Mouse (Mus musculus) midbrain, embryonic 11.5 days (tissue): Measurements from ENCODE around the gene Duox2. TPM values are rescaled to one million over a fixed set of nuclear protein-coding genes. Genes with fewer than 3 reads are reported as not detected.

Experiments
- ATAC-seq: fragments of 200-750 bp; cut with Nextera tagmentation; 2 replicates; pipeline ENCODE4 v1.8.0; 2017; ENCODE audit warnings: moderate TSS enrichment, moderate library complexity; ENCODE audit not compliant: low FRiP score
- DNase-seq: peaks from one replicate; pipeline ENCODE4 v3.0.0; 2015; ENCODE audit warnings: low spot score; ENCODE audit errors: missing footprints
- H3K27ac ChIP-seq: fragments of 300-500 bp; sonication (generic); 2 replicates; pipeline ENCODE4 v1.5.1; 2014; ENCODE audit warnings: low read depth, low read length
- H3K27me3 ChIP-seq: fragments of 300-500 bp; sonication (generic); 2 replicates; pipeline ENCODE4 v1.6.1; 2014; ENCODE audit warnings: mild to moderate bottlenecking, low read length, moderate library complexity, mixed read lengths; ENCODE audit not compliant: control insufficient read depth, insufficient read depth
- H3K36me3 ChIP-seq: fragments of 300-500 bp; sonication (generic); 2 replicates; pipeline ENCODE4 v1.6.1; 2014; ENCODE audit warnings: mild to moderate bottlenecking, low read length, moderate library complexity, mixed read lengths; ENCODE audit not compliant: control insufficient read depth, insufficient read depth
- H3K4me1 ChIP-seq: fragments of 300-500 bp; sonication (generic); 2 replicates; pipeline ENCODE4 v1.6.1; 2014; ENCODE audit warnings: low read length; ENCODE audit not compliant: control insufficient read depth, insufficient read depth
- H3K4me2 ChIP-seq: fragments of 300-500 bp; sonication (generic); 2 replicates; pipeline ENCODE4 v1.6.1; 2014; ENCODE audit warnings: mild to moderate bottlenecking, moderate library complexity
- H3K4me3 ChIP-seq: fragments of 300-500 bp; sonication (generic); 2 replicates; pipeline ENCODE4 v1.5.1; 2014; ENCODE audit warnings: low read depth, low read length
- H3K9ac ChIP-seq: fragments of 300-500 bp; sonication (generic); 2 replicates; pipeline ENCODE4 v1.6.1; 2014; ENCODE audit warnings: low read length
- H3K9me3 ChIP-seq: fragments of 300-500 bp; sonication (generic); 2 replicates; pipeline ENCODE4 v1.6.1; 2016; ENCODE audit warnings: low read length; ENCODE audit not compliant: control insufficient read depth
- WGBS: fragments of 180-500 bp; shearing (Covaris S2); extraction: QIAGEN DNeasy Blood & Tissue Kit; methylation state at CpG from one replicate; pipeline ENCODE4 v1.1.7; 2014; 5-methylcytosine and 5-hydroxymethylcytosine counted together
- polyA plus RNA-seq: library from polyadenylated mRNA; unstranded; fragments of >200 nt; fragmentation: Nextera tagmentation; extraction: Ambion mirVana; gene quantifications from 2 replicates; pipeline ENCODE4 v1.2.1, GENCODE M21; 2014

Gene Duox2
- polyA plus RNA-seq, 1 experiment from 2014 or later: 0.03 TPM

DNA sequence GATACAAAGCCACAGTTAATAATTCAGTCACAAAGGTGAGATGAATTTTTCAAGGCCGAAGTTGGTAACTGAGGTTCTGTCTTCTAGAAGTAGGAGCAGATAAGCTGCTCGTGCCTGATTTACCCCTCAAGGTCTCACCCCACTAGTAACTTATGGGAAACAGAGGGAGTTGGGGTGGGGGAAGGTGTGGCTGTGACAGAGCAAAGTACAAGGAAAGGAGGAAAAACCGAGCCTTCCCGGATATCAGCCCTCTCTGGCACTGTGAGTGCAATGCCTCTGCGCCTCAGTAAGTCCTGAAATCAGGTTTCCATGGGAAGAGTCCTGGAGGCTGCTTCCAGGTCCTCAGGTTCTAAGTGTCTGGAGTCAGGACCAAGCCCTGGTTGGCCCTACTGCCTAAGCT, 37.5 kb downstream of the Duox2 start:
- no peaks in the 10 kb centered on the region for H3K27me3 ChIP-seq
- peaks cover 7% of the 10 kb centered on the region for H3K4me1 ChIP-seq
- DNase-seq (no peak), ATAC-seq (no peak)
- no peak overlapping the region for H3K27ac ChIP-seq
- no peak overlapping the region for H3K4me2 ChIP-seq
- H3K9me3 ChIP-seq: no peaks in the 10 kb centered on the region
- H3K9ac ChIP-seq: no peak overlapping the region
- H3K4me3 ChIP-seq: no peak overlapping the region
- H3K36me3 ChIP-seq: no peaks in the 10 kb centered on the region
- WGBS: 84% methylated on average over 5 of the region's 5 CpGs

DNA sequence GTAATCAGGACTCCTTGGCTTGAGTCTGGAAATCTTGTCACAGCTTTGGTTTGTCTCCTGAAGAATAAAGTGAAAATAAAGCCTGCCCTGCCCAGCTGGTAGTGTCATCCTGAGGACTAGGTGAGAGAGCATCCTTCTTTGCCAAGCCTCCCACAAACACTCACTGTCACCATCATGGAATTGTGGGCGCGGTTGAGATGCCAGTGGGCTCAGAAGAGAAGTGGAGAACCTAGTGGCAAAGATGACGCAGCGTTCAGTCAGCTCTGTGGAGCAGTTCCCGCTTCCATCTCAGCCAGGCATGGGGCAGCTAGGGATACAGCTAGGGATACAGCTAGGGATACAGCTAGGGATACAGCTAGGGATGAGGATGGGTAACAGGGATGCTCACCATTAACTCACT, 42.3 kb downstream of the Duox2 start:
- DNase-seq: no peak
- Histone ChIP-seq H3K27me3 (no peaks in the 10 kb centered on the region), H3K36me3 (no peaks in the 10 kb centered on the region), H3K4me1 (no peaks in the 10 kb centered on the region), H3K9me3 (no peaks in the 10 kb centered on the region), H3K4me2 (no peak overlapping the region), H3K4me3 (no peak overlapping the region), H3K9ac (no peak overlapping the region), H3K27ac (no peak overlapping the region)
- WGBS: 98% methylated on average over 5 of the region's 5 CpGs
- ATAC-seq: no peak

DNA sequence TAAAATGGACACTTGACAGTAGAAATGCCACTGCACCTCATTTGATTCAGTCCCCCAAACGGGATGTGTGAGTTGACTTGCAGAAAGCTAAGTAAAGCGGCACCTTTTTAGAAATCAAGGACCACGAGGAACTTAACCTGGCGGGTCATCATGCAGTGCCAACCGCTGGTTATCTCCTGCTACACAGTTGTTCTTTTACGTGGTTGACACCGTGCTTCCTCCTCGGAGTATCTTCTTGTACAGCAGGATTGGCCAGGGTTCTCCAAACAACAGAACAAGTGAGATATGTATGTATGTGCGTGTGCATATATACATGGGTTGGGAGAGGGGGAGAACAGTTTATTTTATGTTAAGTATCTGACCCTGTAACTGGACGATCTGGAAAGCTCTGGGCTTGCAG, 50.5 kb downstream of the Duox2 start:
- 87% methylated on average over 10 of the region's 10 CpGs for WGBS
- H3K27ac ChIP-seq: no peak overlapping the region

DNA sequence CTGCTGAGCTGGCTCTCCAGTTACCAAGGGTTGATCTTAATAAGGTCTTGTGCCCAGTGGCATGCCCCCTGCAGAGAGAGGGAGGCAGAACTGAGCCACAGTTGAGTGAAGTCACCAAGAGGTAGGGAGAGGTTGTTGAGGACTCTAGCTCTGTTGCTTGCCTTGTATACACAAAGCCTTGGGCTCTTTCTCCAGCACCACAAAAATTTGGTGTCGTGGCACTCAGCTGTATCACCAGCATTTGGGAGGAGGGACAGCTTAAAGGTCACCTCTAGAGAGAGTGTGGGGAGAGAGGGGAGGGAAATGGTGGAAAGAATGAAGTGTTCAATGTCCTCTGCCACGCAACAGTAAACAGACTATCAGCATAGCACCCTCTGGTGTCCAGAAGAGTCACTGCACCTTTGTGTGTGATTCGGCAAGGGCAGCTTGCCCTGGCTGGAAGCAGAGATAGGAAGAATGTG, 54.5 kb downstream of the Duox2 start:
- DNase-seq (peak; percentile 94), ATAC-seq (peak; percentile 83)
- Histone ChIP-seq H3K27me3 (no peaks in the 10 kb centered on the region), H3K9me3 (no peaks in the 10 kb centered on the region), H3K27ac (no peak overlapping the region), H3K4me3 (no peak overlapping the region), H3K36me3 (no peaks in the 10 kb centered on the region), H3K4me1 (no peaks in the 10 kb centered on the region), H3K9ac (no peak overlapping the region), H3K4me2 (no peak overlapping the region)
- WGBS: 4% methylated on average over 3 of the region's 3 CpGs

More for the DNA sequence above, 50.5 kb downstream of the Duox2 start:
- no peaks in the 10 kb centered on the region for H3K36me3 ChIP-seq
- H3K9ac ChIP-seq: no peak overlapping the region
- no peak for ATAC-seq
- no peak for DNase-seq
- no peaks in the 10 kb centered on the region for H3K9me3 ChIP-seq
- no peaks in the 10 kb centered on the region for H3K27me3 ChIP-seq
- H3K4me1 ChIP-seq: no peaks in the 10 kb centered on the region
- H3K4me3 ChIP-seq: no peak overlapping the region
- no peak overlapping the region for H3K4me2 ChIP-seq

DNA sequence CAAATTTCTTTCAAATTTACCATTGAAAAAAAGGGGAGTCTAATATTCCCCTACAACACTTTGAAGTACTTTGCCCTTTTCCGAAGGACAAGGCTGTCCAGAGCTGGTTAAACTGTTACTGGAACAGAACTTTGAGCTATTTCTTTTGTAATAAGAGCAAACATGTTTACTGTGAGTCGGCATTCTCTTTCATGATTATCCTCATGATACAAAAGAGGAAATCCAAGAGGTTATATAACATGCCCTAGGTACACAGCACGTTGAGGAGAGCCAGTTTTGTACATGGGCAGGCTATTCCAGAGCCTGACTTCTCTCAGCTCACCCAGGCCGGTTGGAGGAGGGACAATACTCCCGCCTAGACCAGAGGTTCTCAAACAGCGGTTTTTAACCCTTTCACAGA, 56.3 kb downstream of the Duox2 start:
- DNase-seq (no peak), ATAC-seq (no peak)
- no peak overlapping the region for H3K4me2 ChIP-seq
- H3K27ac ChIP-seq: no peak overlapping the region
- H3K9me3 ChIP-seq: no peaks in the 10 kb centered on the region
- no peaks in the 10 kb centered on the region for H3K36me3 ChIP-seq
- no peaks in the 10 kb centered on the region for H3K4me1 ChIP-seq
- H3K4me3 ChIP-seq: no peak overlapping the region
- no peak overlapping the region for H3K9ac ChIP-seq
- WGBS: 75% methylated on average over 6 of the region's 6 CpGs
- H3K27me3 ChIP-seq: no peaks in the 10 kb centered on the region; the same call in 1 of the 2 replicates

DNA sequence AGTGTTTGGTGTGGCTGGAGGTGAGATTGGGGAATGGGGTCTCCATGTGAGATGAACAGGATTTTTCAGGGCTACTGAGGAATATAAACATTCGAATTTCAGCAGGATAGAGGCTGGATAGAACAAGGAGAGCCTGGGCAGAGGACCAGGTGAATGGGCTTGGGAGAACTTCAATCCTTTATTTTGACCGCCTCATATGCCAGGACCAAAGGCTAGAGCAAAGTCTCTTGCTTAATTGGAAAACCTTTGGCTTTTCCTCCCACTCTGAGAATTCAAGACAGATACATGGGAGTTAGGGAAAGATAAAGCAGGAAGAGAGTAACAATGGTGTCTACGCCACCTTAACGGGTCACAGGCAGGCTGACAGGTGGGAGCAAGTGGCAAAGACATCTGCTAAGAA, 57.0 kb downstream of the Duox2 start:
- WGBS: 88% methylated on average over 4 of the region's 4 CpGs
- Histone ChIP-seq H3K36me3 (no peaks in the 10 kb centered on the region), H3K9me3 (no peaks in the 10 kb centered on the region), H3K4me2 (no peak overlapping the region), H3K4me1 (no peaks in the 10 kb centered on the region), H3K27ac (no peak overlapping the region), H3K9ac (no peak overlapping the region), H3K4me3 (no peak overlapping the region), H3K27me3 (no peaks in the 10 kb centered on the region; the same call in 1 of the 2 replicates)
- ATAC-seq (no peak), DNase-seq (no peak)

DNA sequence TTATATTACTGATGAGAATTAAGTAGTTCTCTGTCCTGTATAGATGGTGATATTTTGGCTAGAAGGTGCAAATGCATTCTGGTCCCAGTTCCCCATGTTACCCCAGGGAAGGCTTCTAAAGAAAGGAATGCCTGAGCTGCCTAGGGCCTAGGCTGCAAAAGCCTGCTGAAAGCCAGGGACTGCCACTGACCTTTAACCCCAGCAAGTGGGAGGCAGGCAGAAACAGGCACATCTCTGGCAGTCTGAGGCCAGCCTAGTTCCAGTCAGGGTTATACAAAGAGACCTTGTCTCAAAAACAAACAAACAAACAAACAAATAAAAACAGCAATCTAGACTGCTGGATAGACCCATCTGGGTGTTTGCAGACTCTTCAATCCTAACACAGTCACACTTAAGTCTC, 57.5 kb downstream of the Duox2 start:
- Histone ChIP-seq H3K4me2 (no peak overlapping the region), H3K4me3 (no peak overlapping the region), H3K36me3 (no peaks in the 10 kb centered on the region), H3K9me3 (no peaks in the 10 kb centered on the region), H3K27me3 (no peaks in the 10 kb centered on the region; the same call in 1 of the 2 replicates), H3K27ac (no peak overlapping the region), H3K4me1 (no peaks in the 10 kb centered on the region), H3K9ac (no peak overlapping the region)
- DNase-seq: no peak
- ATAC-seq: no peak

DNA sequence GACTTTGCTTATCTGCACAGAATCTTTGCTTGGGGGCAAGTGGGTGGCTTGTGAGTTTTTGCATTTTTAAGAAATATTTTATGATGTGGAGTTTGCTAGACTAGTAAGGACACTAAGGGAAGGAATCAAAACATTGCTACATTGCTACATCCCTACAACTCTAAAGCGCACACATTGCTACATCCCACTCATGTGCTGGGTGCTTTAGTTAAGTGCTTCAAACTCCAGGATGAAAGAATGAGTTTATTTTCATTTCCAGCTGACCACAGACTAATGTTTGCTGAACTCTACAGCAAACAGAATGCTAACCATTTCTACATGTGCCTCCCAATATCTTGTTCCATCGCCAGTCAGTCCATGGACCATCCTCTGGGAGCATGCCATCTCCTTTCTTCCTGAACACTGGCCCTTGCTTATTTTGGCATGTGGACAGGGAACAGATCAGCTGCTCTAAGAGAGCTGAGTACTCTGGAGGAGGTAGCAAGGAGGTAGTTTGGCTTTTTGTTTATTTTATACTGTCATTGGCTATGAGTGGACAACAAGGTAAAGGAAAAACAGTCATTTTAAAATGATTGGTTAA, 60.3 kb downstream of the Duox2 start:
- no peaks in the 10 kb centered on the region for H3K36me3 ChIP-seq
- H3K9me3 ChIP-seq: no peaks in the 10 kb centered on the region
- ATAC-seq (no peak), DNase-seq (no peak)
- no peak overlapping the region for H3K27ac ChIP-seq
- H3K9ac ChIP-seq: no peak overlapping the region
- WGBS: 93% methylated on average over 2 of the region's 2 CpGs
- peaks cover 6% of the 10 kb centered on the region; the same call in 1 of the 2 replicates for H3K4me1 ChIP-seq
- H3K27me3 ChIP-seq: no peaks in the 10 kb centered on the region; the same call in 1 of the 2 replicates
- no peak overlapping the region for H3K4me2 ChIP-seq
- H3K4me3 ChIP-seq: no peak overlapping the region

DNA sequence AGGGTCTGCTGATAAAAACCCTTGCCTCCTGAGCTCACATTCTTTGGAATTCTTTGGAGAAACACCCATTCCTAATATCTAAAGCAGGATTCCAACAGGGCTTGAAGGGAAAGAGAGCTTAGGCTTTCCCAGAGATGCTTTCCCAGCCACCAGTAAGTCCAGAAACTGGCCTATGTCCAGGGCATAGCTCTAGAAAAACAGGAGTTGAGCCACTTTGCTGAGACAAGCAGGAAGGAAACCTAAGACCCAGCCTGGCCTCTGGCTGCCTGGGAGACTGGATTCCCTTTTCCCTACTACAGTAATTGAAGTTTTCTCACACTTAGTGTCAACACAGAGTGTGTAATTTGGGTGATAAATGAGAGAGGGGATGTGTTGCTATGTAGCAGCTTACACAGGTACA, 61.9 kb downstream of the Duox2 start:
- DNase-seq: no peak
- Histone ChIP-seq H3K9me3 (no peaks in the 10 kb centered on the region), H3K4me1 (peaks cover 6% of the 10 kb centered on the region; the same call in 1 of the 2 replicates), H3K36me3 (no peaks in the 10 kb centered on the region), H3K27me3 (no peaks in the 10 kb centered on the region; the same call in 1 of the 2 replicates), H3K27ac (no peak overlapping the region), H3K4me2 (no peak overlapping the region), H3K9ac (no peak overlapping the region), H3K4me3 (no peak overlapping the region)
- no peak for ATAC-seq
